Mouse (Mus musculus) left cerebral cortex, postnatal 10 days (tissue): Measurements from ENCODE around the gene Igflr1. TPM values are rescaled to one million over a fixed set of nuclear protein-coding genes. Genes with fewer than 3 reads are reported as not detected.

ENCODE experiments used
- DNase-seq, 2 experiments: peaks; one replicate each; pipeline ENCODE4 v3.0.0; 2021 to 2022; ENCODE audit warnings: low spot score in 2 of 2, mixed read lengths in 1 of 2; ENCODE audit errors: extremely low spot score in 1 of 2
- intact Hi-C: fragments of 180-260 bp; cut with DNase I; formaldehyde crosslinking; loops from one replicate; pipeline ENCODE4 v1.15.1; 2025
- total RNA-seq, 2 experiments: library from RNA; stranded (reverse); gene quantifications; 2 replicates each; pipeline ENCODE4 v1.2.3; 2021

Igflr1 gene
- total RNA-seq, 2 experiments from 2014 or later, result 1.5 to 1.8 TPM

DNA sequence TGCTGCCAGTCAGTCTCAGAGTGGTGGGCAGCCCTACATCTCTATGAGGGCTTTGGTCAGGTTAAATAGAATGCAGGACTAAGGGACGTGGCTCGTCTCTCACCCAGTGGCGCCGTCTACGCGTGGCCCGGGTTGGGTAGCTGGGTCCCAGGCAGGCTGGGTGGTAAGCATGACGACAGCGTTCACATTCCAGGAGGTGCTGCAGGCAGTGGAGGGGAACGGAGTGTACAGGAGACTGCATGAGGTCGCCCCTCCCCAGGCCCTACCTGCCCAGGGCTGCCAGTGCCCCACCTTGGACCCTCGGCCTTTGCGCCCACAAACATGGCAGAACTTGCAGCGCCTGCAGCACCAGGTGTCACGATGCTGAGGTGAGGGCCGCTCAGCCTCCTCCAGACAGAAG lies 16.3 kb downstream of the Igflr1 start:
- no peak for DNase-seq
- intact Hi-C loops, result no loop called here

DNA sequence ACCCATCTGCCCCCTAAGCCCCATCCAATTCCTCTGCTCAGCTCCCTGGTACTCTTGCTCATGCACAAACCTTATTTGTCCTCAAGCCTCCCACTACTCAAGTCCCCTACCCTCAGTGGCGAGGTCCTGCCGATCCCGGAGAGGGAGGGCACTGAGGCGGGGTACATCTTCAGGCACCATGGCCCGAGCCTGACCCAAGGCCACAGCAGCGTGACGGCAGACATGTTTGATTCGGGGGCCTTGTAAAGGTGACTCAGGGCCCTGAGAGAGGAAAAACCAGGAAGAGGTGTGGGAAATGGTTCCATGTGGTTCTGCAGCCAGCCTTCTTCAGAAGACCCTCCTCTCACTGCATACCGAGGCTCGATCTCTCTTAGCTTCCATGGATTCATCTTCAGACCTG lies 19.1 kb downstream of the Igflr1 start:
- intact Hi-C loops, result no loop called here

DNA sequence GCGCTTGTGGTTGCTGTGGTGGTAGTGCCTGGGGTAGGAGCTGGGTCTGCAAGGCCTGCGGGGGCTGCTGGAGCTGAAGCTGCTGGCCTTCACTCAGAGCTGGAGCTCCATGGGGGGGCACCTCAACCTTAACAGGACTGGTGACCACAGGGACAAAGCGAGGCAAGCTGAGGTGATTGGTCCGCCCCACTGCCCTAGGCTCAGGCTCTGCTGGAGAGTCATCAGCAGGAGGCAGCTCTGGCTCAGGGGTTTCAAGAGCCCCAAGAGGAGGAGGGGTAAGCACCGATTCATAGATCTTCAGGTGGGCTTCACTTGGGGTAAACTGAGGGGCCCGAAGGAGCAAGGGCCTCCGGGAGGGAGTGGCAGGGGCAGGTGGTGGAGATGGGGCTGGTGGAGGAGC lies 19.9 kb downstream of the Igflr1 start:
- DNase-seq, result no peak
- intact Hi-C loops, result no loop called here

More for the DNA sequence above, 19.1 kb downstream of the Igflr1 start:
- no peak for DNase-seq

- intact Hi-C loops, result no loop called here
Measured at GRCm38 (mm10) chr7:30586455-30587020, 21.3 kb downstream of the Igflr1 start.

GRCm38 (mm10) chr7:30587842-30588667 lies 22.8 kb downstream of the Igflr1 start:
- intact Hi-C loops, result no loop called here
- peak; percentile 37 to 71 for DNase-seq

More at GRCm38 (mm10) chr7:30586455-30587020, 21.3 kb downstream of the Igflr1 start:
- peak in 1 of 2 experiments; percentile 57 for DNase-seq

DNA sequence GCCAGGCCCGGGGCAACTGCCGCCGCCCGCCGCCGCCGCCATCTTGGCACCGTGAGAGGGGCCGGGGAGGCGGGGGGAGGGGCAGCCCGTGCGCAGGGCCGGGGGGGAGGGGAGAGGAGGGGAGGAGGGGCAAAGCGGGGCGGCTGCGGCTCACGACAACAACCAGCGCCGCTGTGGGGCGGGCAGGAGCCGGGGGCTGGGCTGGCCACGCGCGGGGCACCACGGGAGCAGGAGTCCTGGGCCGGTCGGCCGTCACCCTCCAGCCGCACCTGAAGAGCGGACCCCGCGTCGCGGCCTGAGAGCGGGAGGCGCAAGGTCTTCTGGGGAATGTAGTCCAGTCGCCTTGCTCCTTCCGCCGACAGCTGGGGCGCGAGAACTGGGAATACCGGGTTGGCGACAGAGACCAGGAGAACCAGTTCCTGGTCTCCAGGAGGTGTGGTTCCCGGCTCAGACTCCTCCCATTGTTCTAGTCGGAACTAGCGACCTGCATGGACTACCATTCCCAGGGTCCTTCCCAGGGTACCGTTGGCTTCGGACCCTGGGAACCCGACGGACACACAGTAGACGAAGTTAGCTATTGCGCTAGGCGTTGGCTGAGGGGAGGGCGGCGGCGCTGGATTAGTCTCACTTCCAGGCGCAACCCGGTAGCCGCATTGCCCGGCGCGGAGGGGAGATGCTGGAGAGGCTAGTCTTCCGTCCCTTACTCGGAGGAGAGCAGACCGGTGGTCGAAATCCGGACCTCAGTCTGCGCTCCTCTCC lies 23.6 kb downstream of the Igflr1 start, which contains the start of gene Kmt2b:
TSS of gene Kmt2b (minus strand) at position 51 of the 759 bp plus-strand sequence.
- DNase-seq, result peak; percentile 94 to 98
- intact Hi-C loops, result no loop called here

GRCm38 (mm10) chr7:30589435-30590301 lies 24.4 kb downstream of the Igflr1 start:
- intact Hi-C loops, result loop anchor here (5.0 kb wide), 1 partner anchor 323 kb away; the partner anchor contains the start of gene Mag
- DNase-seq, result peak; percentile 76 to 90

- intact Hi-C loops, result loop anchor here (5.0 kb wide), 1 partner anchor 321 kb away; the partner anchor contains the start of gene Mag
- DNase-seq, result no peak
Measured at GRCm38 (mm10) chr7:30590927-30591604, 25.8 kb downstream of the Igflr1 start.

GRCm38 (mm10) chr7:30591605-30591951 lies 26.4 kb downstream of the Igflr1 start:
- intact Hi-C loops, result loop anchor here (5.0 kb wide), 1 partner anchor 321 kb away; the partner anchor contains the start of gene Mag
- no peak for DNase-seq

- intact Hi-C loops, result loop anchor here (5.0 kb wide), 1 partner anchor 319 kb away; the partner anchor contains the start of gene Mag
Measured at GRCm38 (mm10) chr7:30592772-30593423, 27.7 kb downstream of the Igflr1 start.

DNA sequence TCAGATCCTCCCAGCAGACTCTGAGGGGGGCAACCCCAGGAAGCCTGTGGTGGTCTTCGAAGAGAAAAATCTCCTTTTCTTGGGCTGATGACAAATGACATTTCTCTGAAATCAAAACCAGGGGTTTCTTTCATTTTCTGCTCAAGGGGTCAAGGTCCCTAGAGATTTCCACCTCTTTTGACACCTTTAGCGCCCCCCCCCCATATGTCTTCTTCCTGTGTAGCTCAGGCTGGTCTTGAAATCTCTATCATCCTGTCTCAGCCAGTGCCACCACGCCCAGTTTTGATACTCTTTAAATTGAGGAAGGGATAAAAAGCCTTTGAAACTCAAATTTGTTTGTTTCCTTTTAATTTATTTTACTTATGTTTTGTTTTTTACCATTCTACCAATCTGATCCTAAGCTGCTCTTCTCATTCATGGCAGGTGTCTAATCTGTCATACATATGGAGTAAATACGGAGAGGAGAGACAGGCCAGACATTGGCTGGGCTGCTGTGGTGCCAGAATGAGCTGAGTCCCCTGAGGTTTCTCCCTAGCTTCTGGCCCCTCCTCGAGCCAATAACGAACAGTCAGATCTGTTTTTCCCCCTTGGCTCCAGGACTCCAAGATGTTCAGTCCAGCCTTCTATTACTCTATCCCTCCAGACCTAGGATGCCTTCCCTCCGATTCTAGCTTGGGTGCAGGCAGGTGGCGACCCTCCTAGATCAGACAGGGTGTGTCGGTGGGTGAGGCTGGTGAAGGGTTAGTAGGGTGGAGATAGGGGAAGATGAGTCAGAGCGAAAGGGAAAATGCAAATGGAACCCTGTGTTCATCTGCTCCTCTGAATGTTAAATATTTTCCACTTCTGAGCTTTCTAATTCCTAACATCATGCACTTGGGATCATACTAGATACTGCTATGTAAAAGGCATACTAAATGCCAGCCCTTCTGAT lies 28.6 kb downstream of the Igflr1 start:
- DNase-seq, result no peak

More at GRCm38 (mm10) chr7:30592772-30593423, 27.7 kb downstream of the Igflr1 start:
- no peak for DNase-seq

GRCm38 (mm10) chr7:30594510-30595024 lies 29.3 kb downstream of the Igflr1 start:
- no peak for DNase-seq
- intact Hi-C loops, result loop anchor here (5.0 kb wide), 1 partner anchor 318 kb away; the partner anchor contains the start of gene Mag

More for the DNA sequence above, 28.6 kb downstream of the Igflr1 start:
- intact Hi-C loops, result loop anchor here (5.0 kb wide), 1 partner anchor 318 kb away; the partner anchor contains the start of gene Mag

- intact Hi-C loops, result no loop called here
- DNase-seq, result no peak
Measured at GRCm38 (mm10) chr7:30596093-30596492, 30.9 kb downstream of the Igflr1 start.

GRCm38 (mm10) chr7:30596811-30597210 lies 31.6 kb downstream of the Igflr1 start:
- DNase-seq, result no peak
- intact Hi-C loops, result no loop called here

GRCm38 (mm10) chr7:30598786-30599185 lies 33.6 kb downstream of the Igflr1 start, which contains the start of gene Zbtb32:
Gene Zbtb32, minus strand, starts transcription at chr7:30598909.
- intact Hi-C loops, result no loop called here

DNA sequence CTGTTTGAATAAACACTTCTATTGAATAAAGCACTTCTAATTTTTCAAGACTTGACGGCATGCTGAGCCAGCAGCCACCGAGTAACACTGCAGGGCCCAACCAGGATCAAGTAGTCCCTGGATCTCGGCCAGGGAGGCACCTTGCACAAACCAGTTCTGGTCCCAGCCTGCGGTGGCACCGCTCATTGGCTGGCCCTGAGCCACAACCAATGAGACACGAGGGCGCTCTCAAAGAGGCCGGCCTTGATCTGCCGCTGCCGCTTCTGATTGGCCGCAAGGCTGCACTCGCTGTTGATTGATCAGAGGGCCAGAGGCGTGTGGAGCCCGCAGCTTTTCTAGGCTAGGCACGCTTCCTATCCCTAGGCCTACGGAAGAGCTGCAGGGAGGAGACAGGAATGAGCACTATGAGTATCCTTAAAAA lies 34.7 kb downstream of the Igflr1 start:
- intact Hi-C loops, result no loop called here
- DNase-seq, result peak; percentile 92 to 93

More at GRCm38 (mm10) chr7:30598786-30599185, 33.6 kb downstream of the Igflr1 start, which contains the start of gene Zbtb32:
- no peak for DNase-seq
